Mouse (Mus musculus): ENCODE data around the gene Gm42791. TPM values are rescaled to one million over a fixed set of nuclear protein-coding genes. Genes with fewer than 3 reads are reported as not detected.

Gene Gm42791
- polyA plus RNA-seq, 1 experiment from 2014 or later, result 3.6 TPM

GRCm38 (mm10) chr5:148909057-148909395 is 85.9 kb downstream of the Gm42791 start:
- WGBS, result 21% methylated on average over 7 of the region's 7 CpGs
- Histone ChIP-seq H3K4me3 (no peak overlapping the region), H3K4me1 (peaks cover 29% of the 10 kb centered on the region), H3K36me3 (peaks cover 31% of the 10 kb centered on the region), H3K27ac (no peak overlapping the region; the same call in 1 of the 2 replicates), H3K27me3 (replicated peaks) (no peaks in the 10 kb centered on the region), H3K9me3 (no peaks in the 10 kb centered on the region), H3K4me2 (replicated peaks) (peak overlapping the region; percentile 12; the same call in 1 of the 2 replicates), H3K9ac (no peak overlapping the region)
- ATAC-seq (ENCODE audit: low FRiP score, low read depth), result peak; percentile 56

- H3K9me3 ChIP-seq, result no peaks in the 10 kb centered on the region
- WGBS, result 61% methylated on average over 17 of the region's 17 CpGs
- no peak overlapping the region for H3K9ac ChIP-seq
- no peaks in the 10 kb centered on the region for H3K27me3 ChIP-seq (replicated peaks)
- H3K27ac ChIP-seq, result no peak overlapping the region; the same call in 1 of the 2 replicates
- peak overlapping the region; percentile 12; the same call in 1 of the 2 replicates for H3K4me2 ChIP-seq (replicated peaks)
- H3K36me3 ChIP-seq, result peaks cover 31% of the 10 kb centered on the region
- peaks cover 29% of the 10 kb centered on the region for H3K4me1 ChIP-seq
- no peak overlapping the region for H3K4me3 ChIP-seq
- ATAC-seq (ENCODE audit: low FRiP score, low read depth), result peak; percentile 57; the same call in 1 of the 2 replicates
These were observed 86.5 kb downstream of the Gm42791 start for GRCm38 (mm10) chr5:148908191-148909056.

GRCm38 (mm10) chr5:148906305-148906704 is 88.6 kb downstream of the Gm42791 start:
- Histone ChIP-seq H3K36me3 (peaks cover 30% of the 10 kb centered on the region), H3K4me1 (peaks cover 29% of the 10 kb centered on the region), H3K27ac (no peak overlapping the region), H3K9ac (no peak overlapping the region), H3K4me3 (no peak overlapping the region), H3K4me2 (replicated peaks) (no peak overlapping the region), H3K9me3 (no peaks in the 10 kb centered on the region), H3K27me3 (replicated peaks) (no peaks in the 10 kb centered on the region)
- WGBS, result 87% methylated on average over 4 of the region's 4 CpGs
- ATAC-seq (ENCODE audit: low FRiP score, low read depth), result no peak

GRCm38 (mm10) chr5:148904846-148905245 is 90.1 kb downstream of the Gm42791 start:
- no peak for ATAC-seq (ENCODE audit: low FRiP score, low read depth)
- 77% methylated on average over 6 of the region's 6 CpGs for WGBS
- H3K4me3 ChIP-seq, result no peak overlapping the region
- H3K27ac ChIP-seq, result no peak overlapping the region
- H3K9ac ChIP-seq, result no peak overlapping the region
- peaks cover 29% of the 10 kb centered on the region for H3K4me1 ChIP-seq
- no peaks in the 10 kb centered on the region for H3K27me3 ChIP-seq (replicated peaks)
- peaks cover 26% of the 10 kb centered on the region for H3K36me3 ChIP-seq
- no peaks in the 10 kb centered on the region for H3K9me3 ChIP-seq
- no peak overlapping the region for H3K4me2 ChIP-seq (replicated peaks)

- no peak overlapping the region for H3K4me3 ChIP-seq
- peaks cover 22% of the 10 kb centered on the region for H3K36me3 ChIP-seq
- no peak for ATAC-seq (ENCODE audit: low FRiP score, low read depth)
- no peak overlapping the region for H3K4me2 ChIP-seq (replicated peaks)
- no peak overlapping the region for H3K9ac ChIP-seq
- H3K27ac ChIP-seq, result no peak overlapping the region
- peaks cover 10% of the 10 kb centered on the region for H3K4me1 ChIP-seq
- 94% methylated on average over 7 of the region's 7 CpGs for WGBS
- H3K27me3 ChIP-seq (replicated peaks), result no peaks in the 10 kb centered on the region
- H3K9me3 ChIP-seq, result no peaks in the 10 kb centered on the region
These were observed 95.6 kb downstream of the Gm42791 start for GRCm38 (mm10) chr5:148899361-148899760.

- Histone ChIP-seq H3K4me2 (replicated peaks) (no peak overlapping the region), H3K9ac (no peak overlapping the region), H3K9me3 (no peaks in the 10 kb centered on the region), H3K27ac (no peak overlapping the region), H3K4me1 (peaks cover 10% of the 10 kb centered on the region), H3K36me3 (peaks cover 19% of the 10 kb centered on the region), H3K27me3 (replicated peaks) (no peaks in the 10 kb centered on the region), H3K4me3 (no peak overlapping the region)
- ATAC-seq (ENCODE audit: low FRiP score, low read depth), result no peak
- 79% methylated on average over 12 of the region's 12 CpGs for WGBS
These were observed 97.0 kb downstream of the Gm42791 start for GRCm38 (mm10) chr5:148897941-148898417.

GRCm38 (mm10) chr5:148897069-148897702 is 97.8 kb downstream of the Gm42791 start:
- Histone ChIP-seq H3K4me2 (replicated peaks) (no peak overlapping the region), H3K27ac (no peak overlapping the region), H3K4me1 (peaks cover 10% of the 10 kb centered on the region), H3K36me3 (peaks cover 25% of the 10 kb centered on the region), H3K27me3 (replicated peaks) (no peaks in the 10 kb centered on the region), H3K9me3 (no peaks in the 10 kb centered on the region), H3K4me3 (no peak overlapping the region), H3K9ac (no peak overlapping the region)
- 67% methylated on average over 14 of the region's 14 CpGs for WGBS
- ATAC-seq (ENCODE audit: low FRiP score, low read depth), result no peak

GRCm38 (mm10) chr5:148896515-148896914 is 98.4 kb downstream of the Gm42791 start:
- Histone ChIP-seq H3K27ac (no peak overlapping the region), H3K27me3 (replicated peaks) (no peaks in the 10 kb centered on the region), H3K9ac (no peak overlapping the region), H3K4me1 (peaks cover 10% of the 10 kb centered on the region), H3K4me2 (replicated peaks) (no peak overlapping the region), H3K9me3 (no peaks in the 10 kb centered on the region), H3K4me3 (no peak overlapping the region), H3K36me3 (peaks cover 31% of the 10 kb centered on the region)
- 79% methylated on average over 10 of the region's 10 CpGs for WGBS
- ATAC-seq (ENCODE audit: low FRiP score, low read depth), result no peak

- Histone ChIP-seq H3K4me2 (replicated peaks) (no peak overlapping the region), H3K4me1 (peaks cover 10% of the 10 kb centered on the region), H3K27ac (no peak overlapping the region), H3K27me3 (replicated peaks) (no peaks in the 10 kb centered on the region), H3K9me3 (no peaks in the 10 kb centered on the region), H3K36me3 (peaks cover 35% of the 10 kb centered on the region), H3K9ac (no peak overlapping the region), H3K4me3 (no peak overlapping the region)
- WGBS, result 86% methylated on average over 7 of the region's 7 CpGs
- no peak for ATAC-seq (ENCODE audit: low FRiP score, low read depth)
These were observed 99.1 kb downstream of the Gm42791 start for GRCm38 (mm10) chr5:148895833-148896232.

GRCm38 (mm10) chr5:148895034-148895433 is 99.9 kb downstream of the Gm42791 start:
- ATAC-seq (ENCODE audit: low FRiP score, low read depth), result no peak
- no peak overlapping the region for H3K4me2 ChIP-seq (replicated peaks)
- no peak overlapping the region for H3K9ac ChIP-seq
- H3K36me3 ChIP-seq, result peaks cover 41% of the 10 kb centered on the region
- 51% methylated on average over 5 of the region's 5 CpGs for WGBS
- no peaks in the 10 kb centered on the region for H3K27me3 ChIP-seq (replicated peaks)
- no peak overlapping the region for H3K27ac ChIP-seq
- peaks cover 10% of the 10 kb centered on the region for H3K4me1 ChIP-seq
- no peak overlapping the region for H3K4me3 ChIP-seq
- H3K9me3 ChIP-seq, result no peaks in the 10 kb centered on the region

- Histone ChIP-seq H3K4me2 (replicated peaks) (no peak overlapping the region), H3K27ac (no peak overlapping the region), H3K4me3 (no peak overlapping the region), H3K9ac (no peak overlapping the region), H3K9me3 (no peaks in the 10 kb centered on the region), H3K27me3 (replicated peaks) (no peaks in the 10 kb centered on the region), H3K36me3 (peaks cover 52% of the 10 kb centered on the region), H3K4me1 (peaks cover 3% of the 10 kb centered on the region)
- ATAC-seq (ENCODE audit: low FRiP score, low read depth), result no peak
- WGBS, result 98% methylated on average over 4 of the region's 4 CpGs
These were observed 104.7 kb downstream of the Gm42791 start for GRCm38 (mm10) chr5:148890237-148890636.

- 91% methylated on average over 6 of the region's 6 CpGs for WGBS
- no peak for ATAC-seq (ENCODE audit: low FRiP score, low read depth)
These were observed 106.9 kb downstream of the Gm42791 start for GRCm38 (mm10) chr5:148888032-148888431.

More at GRCm38 (mm10) chr5:148888032-148888431, 106.9 kb downstream of the Gm42791 start:
- Histone ChIP-seq H3K4me3 (no peak overlapping the region), H3K4me1 (peaks cover 3% of the 10 kb centered on the region), H3K9ac (no peak overlapping the region), H3K36me3 (peaks cover 56% of the 10 kb centered on the region), H3K9me3 (no peaks in the 10 kb centered on the region), H3K27me3 (replicated peaks) (no peaks in the 10 kb centered on the region), H3K27ac (no peak overlapping the region), H3K4me2 (replicated peaks) (no peak overlapping the region)
